Mouse (Mus musculus) frontal cortex, postnatal 10 days (tissue): Measurements from ENCODE around the gene Slc12a7.

Experiments
- DNase-seq, 2 experiments: peaks; one replicate each; pipeline ENCODE4 v3.0.0; 2022; ENCODE audit warnings: low spot score in 2 of 2, mixed read lengths in 1 of 2

The Slc12a7 gene

DNA sequence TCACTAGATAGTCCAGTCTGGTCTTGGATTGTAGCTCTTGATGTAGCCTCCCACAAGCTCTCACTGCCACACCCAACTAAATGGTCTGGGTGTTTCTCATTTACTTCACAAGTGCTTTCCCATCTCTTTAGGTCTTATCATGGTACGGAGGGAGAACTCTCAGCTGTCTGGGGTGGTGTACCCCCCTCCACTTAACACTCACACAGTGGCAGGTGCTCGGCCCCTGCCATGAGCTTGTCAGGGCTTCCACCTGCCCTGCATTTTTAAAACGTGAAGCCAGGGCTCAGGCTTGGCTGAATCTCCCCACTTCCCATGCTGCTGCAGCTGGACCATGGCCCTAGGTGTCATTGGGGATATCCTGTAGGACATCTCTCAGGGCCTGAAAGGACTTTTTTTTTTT is 86.0 kb downstream of the Slc12a7 start:
- DNase-seq, result no peak

DNA sequence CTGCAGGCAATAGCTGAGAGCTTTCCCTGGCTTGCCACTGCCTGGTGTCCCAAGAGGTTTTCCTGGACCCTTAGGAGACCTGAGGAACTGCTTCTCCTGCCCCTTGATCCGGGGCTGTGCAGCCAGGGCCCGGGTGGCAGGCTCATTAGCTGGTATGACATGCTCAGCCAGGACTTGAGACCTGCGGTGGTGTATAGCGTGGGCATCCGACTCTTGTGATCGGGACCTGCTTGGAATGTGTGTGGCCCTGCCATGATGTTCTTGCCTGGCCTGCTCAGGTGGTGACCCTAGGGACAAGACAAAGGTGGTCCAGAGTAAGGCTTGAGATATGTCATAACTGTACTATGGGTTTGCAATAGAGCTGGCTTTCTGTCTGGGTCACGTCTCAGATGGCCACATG is 88.4 kb downstream of the Slc12a7 start:
- no peak for DNase-seq

DNA sequence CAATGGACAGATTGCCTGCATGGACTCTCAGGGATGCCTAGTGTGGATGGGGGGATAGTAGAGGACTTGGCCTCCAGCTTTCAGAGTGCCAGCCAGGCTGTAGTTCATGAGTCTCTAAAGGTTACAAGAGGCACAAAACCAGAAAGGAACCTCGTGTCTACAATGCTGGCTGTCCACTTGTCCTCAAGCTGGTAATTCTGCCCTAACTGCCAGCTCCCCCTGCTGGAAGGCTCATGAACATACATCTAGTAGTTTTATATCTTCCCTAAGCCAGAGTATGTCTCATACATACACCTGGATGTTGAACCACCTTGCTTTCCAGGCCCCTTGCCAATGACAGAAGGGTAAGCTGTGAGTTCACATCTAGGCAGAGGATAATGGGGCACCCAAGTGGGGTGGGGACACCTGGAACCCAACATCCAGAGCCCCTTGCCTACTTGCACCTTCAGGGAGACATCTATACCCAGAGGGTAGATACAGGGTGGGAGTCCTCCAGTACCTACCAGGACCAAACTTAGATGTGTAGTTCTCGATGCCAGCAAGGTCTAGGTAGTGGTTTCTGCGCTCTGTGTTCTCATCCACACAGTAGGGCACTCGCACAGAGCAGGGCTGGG is 89.4 kb downstream of the Slc12a7 start:
- peak in 1 of 2 experiments; percentile 34 for DNase-seq

DNA sequence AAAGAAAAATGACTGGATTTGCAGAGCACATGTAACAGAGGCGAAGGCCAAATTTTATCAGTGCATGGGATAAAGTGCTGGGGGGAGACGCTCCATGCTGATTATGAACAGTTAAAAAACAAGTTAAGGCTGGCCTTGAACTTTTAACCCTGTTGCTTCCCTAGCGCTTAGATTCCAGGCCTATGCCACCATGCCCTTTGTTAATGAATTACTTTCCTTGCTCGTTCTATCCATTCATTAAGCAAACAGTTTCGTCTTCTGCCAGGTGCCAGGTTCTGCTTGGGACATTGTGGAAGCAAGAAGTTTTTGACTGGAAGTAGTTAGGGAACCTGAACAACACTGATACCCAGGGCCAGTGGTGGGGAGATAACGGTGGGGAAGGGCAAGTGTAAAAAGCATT is 90.8 kb downstream of the Slc12a7 start:
- no peak for DNase-seq

DNA sequence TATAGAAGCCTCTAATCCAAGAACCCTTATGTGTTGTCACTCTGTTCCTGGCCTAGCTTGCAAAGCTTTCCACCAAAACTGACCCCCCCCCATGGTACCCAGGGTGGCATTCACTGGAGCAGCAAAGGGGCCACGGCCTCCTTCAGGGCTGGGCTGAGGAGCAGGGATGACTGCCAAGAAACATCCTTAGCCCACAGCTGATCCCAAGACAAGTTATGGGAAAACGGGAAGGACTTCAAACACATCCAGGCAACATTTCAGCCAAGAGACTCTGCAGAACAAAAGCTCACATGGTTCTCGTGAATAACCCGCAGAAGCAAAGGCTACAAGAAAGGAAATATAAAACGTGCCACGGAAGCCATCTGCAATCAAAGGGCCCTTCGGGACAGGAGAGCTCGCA is 94.3 kb downstream of the Slc12a7 start:
- no peak for DNase-seq

DNA sequence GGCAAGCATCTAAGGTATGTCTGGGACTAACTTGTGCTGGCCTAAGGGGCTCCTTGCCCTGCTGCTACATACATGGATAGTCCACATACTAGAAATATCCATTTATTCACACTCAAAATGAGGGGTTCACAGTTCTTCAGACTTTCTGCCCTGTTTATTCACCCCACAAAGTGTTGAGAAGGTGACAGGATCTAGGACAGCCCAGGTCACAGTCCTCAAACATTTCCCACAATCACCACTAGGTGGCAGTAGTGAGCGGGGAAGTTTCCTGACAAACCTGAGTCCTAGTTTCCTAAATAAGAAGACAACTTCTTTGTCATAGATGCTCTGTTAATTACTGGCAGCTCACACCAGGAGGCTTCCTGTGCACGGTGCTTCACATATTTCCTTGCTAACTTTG is 98.6 kb downstream of the Slc12a7 start:
- peak in 1 of 2 experiments; percentile 30 for DNase-seq

DNA sequence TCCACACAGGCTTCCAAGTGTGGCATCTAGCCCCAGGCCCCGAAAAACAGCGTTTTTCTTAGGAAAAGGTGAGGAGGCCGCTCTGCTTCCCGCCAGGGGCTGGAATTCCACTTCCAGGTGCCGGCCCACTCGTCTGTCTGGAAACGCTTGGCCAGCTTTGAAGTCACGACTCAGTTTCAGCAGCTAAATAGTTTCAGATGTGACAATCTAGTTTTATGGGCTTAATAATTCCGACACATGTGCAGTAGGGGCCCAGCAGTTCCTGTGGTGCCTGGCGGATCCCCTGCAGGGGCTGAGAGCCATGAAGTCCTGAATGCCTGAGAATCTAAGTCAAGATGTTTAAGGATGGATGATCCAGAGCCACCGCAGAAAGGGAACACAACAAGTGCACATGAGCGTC is 100.9 kb downstream of the Slc12a7 start:
- no peak for DNase-seq

DNA sequence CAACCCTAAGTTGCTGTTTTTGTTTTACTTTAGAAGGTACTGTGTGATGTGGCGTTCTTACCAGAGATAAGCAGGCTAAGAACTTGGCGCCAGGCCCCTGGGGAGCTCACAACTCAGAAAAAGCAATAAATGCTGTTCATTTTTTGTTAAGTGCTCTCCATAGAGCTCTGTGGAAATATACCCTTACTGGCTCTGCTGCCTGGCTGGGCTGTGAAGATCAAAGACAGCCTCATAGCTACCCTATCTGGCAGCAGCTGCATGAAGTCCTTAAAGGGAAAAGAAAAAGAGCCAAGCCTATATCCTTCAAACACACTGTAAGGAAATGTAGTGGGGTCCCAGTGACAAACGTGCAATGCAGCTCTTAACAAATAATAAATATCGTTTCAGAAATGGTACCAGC is 102.9 kb downstream of the Slc12a7 start:
- no peak for DNase-seq

DNA sequence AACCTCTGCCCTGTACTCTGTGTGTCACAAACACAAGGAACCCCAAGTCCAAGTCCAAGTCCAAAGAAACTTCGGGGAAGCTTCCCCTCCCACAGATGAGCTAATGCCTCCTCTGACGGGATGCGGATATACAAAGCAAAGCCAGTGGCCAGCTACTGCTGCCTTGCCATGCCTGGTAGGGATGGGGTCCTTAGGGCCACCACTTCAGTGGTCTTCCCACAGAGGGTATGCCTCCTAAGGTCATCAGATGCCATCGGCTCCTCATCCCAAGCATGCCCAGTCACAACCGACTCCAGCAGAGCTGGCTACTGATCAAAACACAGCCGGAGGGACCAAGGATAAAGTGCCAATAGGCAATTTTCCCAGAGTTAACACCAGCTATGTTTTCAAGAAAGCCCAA is 103.6 kb downstream of the Slc12a7 start:
- DNase-seq, result no peak

DNA sequence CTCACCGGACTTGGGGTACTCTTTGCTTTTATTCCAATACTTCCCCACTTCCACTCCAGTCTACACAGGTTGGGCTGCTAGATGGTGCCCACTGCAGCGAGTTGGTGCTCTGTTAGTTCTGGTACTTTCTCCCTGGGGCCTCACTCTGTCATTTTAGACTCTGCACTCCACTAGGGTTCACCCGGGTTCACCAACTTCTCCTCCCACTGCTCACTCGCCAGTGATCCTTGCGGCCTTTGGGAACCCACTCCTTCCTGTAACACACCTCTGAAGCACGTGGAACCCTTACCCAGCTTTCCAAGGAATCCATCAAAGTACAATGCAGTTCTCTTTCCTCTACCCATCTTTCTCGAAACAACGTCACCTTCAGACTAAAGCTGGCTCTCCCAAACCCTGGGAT is 104.8 kb downstream of the Slc12a7 start:
- DNase-seq, result no peak

DNA sequence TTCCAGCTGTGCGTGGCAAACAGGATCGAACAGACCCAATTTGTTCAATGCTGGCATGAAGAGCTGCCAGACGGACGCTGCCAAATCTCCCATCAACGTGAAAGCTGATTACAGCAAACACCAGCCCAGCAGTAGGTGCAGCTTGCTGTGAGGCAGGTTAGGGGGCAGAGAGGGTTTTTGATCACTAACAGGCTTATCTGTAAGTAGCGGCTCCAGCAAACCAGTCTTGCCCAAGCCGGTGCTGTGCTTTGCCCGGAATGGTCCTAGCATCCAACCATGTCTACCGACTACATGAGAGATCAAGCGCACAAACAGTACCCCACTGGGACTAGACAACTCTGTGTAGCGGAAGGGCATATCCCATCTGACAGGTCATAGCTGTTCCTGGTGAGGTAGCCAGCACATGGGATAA is 106.2 kb downstream of the Slc12a7 start:
- DNase-seq, result no peak

DNA sequence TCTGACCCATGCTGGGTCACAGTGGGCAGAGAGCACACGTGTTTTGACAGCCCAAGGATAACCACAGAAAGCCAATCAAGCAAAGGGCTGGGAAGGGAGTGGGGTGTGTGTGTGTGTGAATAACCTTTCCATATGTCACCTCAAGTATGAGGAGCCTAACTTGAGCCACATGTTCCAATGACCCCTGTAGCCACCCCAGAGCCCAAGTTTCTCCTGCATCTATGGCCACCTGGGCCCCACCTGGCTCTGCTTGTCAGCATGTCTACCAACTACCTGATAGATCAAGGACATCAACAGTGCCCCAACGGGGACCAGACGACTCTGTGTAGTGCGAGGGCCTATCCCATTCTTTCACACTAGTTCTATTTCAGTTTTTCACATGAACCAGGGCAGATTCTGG is 106.8 kb downstream of the Slc12a7 start:
- DNase-seq, result no peak

DNA sequence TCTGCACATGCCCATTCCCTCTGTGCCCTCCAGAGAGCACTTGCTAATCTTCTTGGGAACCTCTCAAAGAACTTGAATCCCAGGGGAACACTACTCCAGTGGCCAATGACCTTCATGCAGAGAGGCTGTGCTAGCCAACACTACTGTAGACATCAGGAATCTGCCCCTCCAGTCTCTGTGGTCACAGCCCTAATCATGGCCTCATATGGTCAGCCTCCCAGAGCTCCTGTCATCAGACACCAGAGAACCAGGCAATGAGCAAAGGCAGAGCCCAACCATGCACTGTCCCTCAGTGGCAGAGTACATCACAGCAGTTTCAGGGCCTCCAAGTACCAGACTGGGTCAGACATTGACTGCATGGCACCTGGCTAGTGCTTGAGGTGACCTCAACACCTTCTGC is 109.8 kb downstream of the Slc12a7 start:
- DNase-seq, result no peak

DNA sequence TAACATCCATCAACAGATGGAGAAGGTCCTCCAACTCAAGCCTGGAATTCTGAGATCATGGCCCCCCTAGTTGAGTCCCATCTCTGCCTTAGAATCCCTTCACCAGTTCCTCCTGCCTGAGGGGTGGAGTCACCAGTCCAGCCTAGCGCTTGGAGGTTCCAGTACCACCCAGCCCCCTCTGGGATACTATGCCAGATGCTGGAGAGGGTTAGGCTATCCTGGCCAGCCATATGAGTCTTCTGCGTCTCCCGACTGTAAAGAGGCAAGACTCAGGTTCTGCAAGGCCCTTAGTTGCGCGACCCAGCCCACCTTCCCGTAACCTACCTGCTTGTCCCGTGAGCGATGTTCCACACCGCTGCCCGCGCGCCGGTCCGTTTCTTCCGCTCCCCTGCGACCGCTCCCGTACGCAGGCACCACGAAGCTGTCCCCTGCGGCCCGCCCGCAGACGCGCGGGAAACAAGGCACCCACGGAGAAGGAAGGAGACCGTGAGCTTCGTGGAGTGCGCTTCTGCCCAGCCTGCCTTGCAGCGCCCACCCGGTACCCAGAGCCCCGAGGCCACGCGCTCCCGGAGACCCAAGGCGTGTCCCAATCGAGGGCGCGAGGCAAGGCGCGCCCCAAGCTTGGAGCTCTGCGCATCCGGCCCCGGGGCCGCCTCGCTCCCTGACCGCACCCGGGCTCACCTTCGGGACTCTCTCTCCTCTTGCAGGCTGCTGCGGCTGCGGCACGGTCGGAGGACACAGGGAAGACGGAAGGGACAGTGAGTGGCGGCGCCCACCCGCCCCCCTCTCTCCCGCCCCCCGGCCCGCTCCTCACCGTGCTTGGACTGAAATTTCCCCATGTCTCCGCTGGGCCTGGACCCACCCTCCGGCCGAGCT is 113.9 kb downstream of the Slc12a7 start:
- no peak for DNase-seq

DNA sequence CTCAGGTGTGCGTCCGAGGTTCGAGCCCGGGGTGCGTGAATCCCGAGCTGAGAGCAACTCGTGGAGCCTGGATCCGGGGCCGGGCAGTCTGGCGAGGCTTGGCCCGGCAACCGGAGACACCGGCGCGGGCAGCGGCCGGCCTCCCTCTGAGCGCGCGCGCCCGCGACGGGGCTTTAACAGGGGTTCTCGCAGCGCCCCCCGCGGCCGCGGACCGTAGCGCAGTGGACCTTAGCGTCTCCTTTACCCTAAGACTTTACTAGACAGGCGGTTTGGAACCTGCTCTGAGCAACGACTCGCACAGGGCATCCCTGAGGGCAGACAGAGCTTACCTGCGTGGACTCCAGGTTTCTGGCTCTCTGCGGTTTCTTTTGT is 114.6 kb downstream of the Slc12a7 start, which contains the start of gene Nkd2:
TSS of gene Nkd2 (minus strand) at position 167 of the 372 bp plus-strand sequence.
- peak; percentile 53 to 78 for DNase-seq
